Mouse (Mus musculus) limb, embryonic 11.5 days (tissue): ENCODE results near the gene Pak1. TPM values are rescaled to one million over a fixed set of nuclear protein-coding genes. Genes with fewer than 3 reads are reported as not detected.

Experiments
- ATAC-seq: fragments of 200-750 bp; cut with Nextera tagmentation; 2 replicates; pipeline ENCODE4 v1.8.0; 2017; ENCODE audit warnings: low read depth; ENCODE audit not compliant: insufficient number of reproducible peaks, low FRiP score, low TSS enrichment
- DNase-seq: peaks from one replicate; pipeline ENCODE4 v3.0.0-alpha.2; 2015; ENCODE audit warnings: low spot score
- H3K27ac ChIP-seq: fragments of 300-500 bp; sonication (generic); replicated peaks from 2 replicates; pipeline ENCODE4 v1.5.1; 2014; ENCODE audit warnings: low read depth, mild to moderate bottlenecking, low read length
- H3K27me3 ChIP-seq: fragments of 300-500 bp; sonication (generic); 2 replicates; pipeline ENCODE4 v1.6.1; 2014; ENCODE audit warnings: mild to moderate bottlenecking, low read length, mixed read lengths; ENCODE audit not compliant: control insufficient read depth, insufficient read depth
- H3K36me3 ChIP-seq: fragments of 300-500 bp; sonication (generic); 2 replicates; pipeline ENCODE4 v1.6.1; 2014; ENCODE audit warnings: mild to moderate bottlenecking, low read length, moderate library complexity, mixed read lengths; ENCODE audit not compliant: control insufficient read depth, insufficient read depth
- H3K4me1 ChIP-seq: fragments of 300-500 bp; sonication (generic); 2 replicates; pipeline ENCODE4 v1.6.1; 2014; ENCODE audit warnings: low read length, mixed read lengths; ENCODE audit not compliant: control insufficient read depth, insufficient read depth
- H3K4me2 ChIP-seq: fragments of 300-500 bp; sonication (generic); 2 replicates; pipeline ENCODE4 v1.6.1; 2014; ENCODE audit warnings: low read depth, mild to moderate bottlenecking, moderate library complexity; ENCODE audit not compliant: severe bottlenecking
- H3K4me3 ChIP-seq: fragments of 300-500 bp; sonication (generic); 2 replicates; pipeline ENCODE4 v1.5.1; 2014; ENCODE audit warnings: low read depth, low read length
- H3K9ac ChIP-seq: fragments of 300-500 bp; sonication (generic); 2 replicates; pipeline ENCODE4 v1.6.1; 2014; ENCODE audit warnings: mild to moderate bottlenecking, low read length
- H3K9me3 ChIP-seq: fragments of 300-500 bp; sonication (generic); 2 replicates; pipeline ENCODE4 v1.6.1; 2016; ENCODE audit warnings: low read length; ENCODE audit not compliant: control insufficient read depth
- WGBS: fragments of 180-500 bp; shearing (Covaris S2); extraction: QIAGEN DNeasy Blood & Tissue Kit; methylation state at CpG from one replicate; pipeline ENCODE4 v1.1.7; 2014; 5-methylcytosine and 5-hydroxymethylcytosine counted together
- polyA plus RNA-seq: library from polyadenylated mRNA; unstranded; fragments of >200 nt; fragmentation: Nextera tagmentation; extraction: Ambion mirVana; gene quantifications from 2 replicates; pipeline ENCODE4 v1.2.1, GENCODE M21; 2014

Gene Pak1
- polyA plus RNA-seq, 1 experiment from 2014 or later: 33.2 TPM

GRCm38 (mm10) chr7:97788669-97789483 is 535 bp downstream of the Pak1 start:
- WGBS: under 1% methylated on average over 76 of the region's 84 CpGs
- H3K36me3 ChIP-seq: no peaks in the 10 kb centered on the region
- H3K9me3 ChIP-seq: no peaks in the 10 kb centered on the region
- peak overlapping the region; percentile 62 for H3K4me3 ChIP-seq
- H3K27ac ChIP-seq: no peak overlapping the region; the same call in 1 of the 2 replicates
- peaks cover 5% of the 10 kb centered on the region; the same call in 1 of the 2 replicates for H3K4me1 ChIP-seq
- DNase-seq: peak; percentile 49
- ATAC-seq: peak; percentile 59
- no peaks in the 10 kb centered on the region for H3K27me3 ChIP-seq
- H3K9ac ChIP-seq: peak overlapping the region; percentile 64
- H3K4me2 ChIP-seq: peak overlapping the region; percentile 91

GRCm38 (mm10) chr7:97790272-97790671 is 1.9 kb downstream of the Pak1 start:
- Histone ChIP-seq H3K9ac (no peak overlapping the region), H3K4me2 (no peak overlapping the region), H3K4me1 (peaks cover 5% of the 10 kb centered on the region; the same call in 1 of the 2 replicates), H3K27ac (no peak overlapping the region), H3K27me3 (no peaks in the 10 kb centered on the region), H3K4me3 (no peak overlapping the region), H3K36me3 (no peaks in the 10 kb centered on the region), H3K9me3 (no peaks in the 10 kb centered on the region)
- DNase-seq (no peak), ATAC-seq (no peak)
- WGBS: 41% methylated on average over 2 of the region's 2 CpGs

DNA sequence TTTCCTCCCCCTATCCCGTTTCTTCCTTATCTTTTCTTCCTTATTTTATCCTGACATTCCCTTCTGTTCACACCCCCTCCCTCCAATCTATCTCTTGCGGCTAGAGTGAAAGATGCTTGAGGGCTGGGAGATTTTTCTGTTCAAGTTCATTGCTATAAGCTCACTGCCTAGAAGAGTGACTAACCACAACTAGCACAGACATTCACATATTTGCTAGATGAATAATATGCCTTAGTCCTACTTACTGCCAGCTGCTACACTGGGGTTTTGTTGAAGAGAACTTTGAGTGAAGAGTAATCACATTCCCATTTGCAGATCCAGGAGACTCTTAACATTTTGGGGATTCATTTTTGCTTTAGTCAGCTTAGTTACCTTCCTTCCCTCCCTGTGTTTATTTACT is 4.0 kb downstream of the Pak1 start:
- Histone ChIP-seq H3K4me2 (no peak overlapping the region), H3K4me1 (peaks cover 5% of the 10 kb centered on the region; the same call in 1 of the 2 replicates), H3K9me3 (no peaks in the 10 kb centered on the region), H3K27me3 (no peaks in the 10 kb centered on the region), H3K27ac (no peak overlapping the region), H3K4me3 (no peak overlapping the region), H3K9ac (no peak overlapping the region), H3K36me3 (no peaks in the 10 kb centered on the region)
- ATAC-seq (no peak), DNase-seq (no peak)
- 67% methylated on average over 2 of the region's 2 CpGs for WGBS

DNA sequence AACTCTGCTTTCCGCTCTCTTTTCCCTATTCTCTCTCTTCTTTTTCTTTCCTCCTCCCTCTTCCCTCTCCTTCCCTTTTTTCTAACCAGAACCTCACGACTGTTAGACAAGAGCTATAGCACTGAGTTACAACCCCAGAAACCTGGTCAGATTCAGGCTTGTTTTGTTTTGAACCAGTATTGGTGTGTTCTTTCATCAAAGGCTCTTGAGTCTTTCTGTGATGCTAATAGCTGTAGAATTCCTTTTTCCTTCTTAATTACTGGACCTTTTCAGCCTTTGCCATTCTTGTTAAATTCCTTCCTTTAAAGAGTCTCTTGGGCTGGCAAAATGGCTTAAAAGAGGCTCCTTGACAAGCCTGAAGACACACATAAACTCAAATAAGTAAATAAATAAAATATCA is 14.8 kb downstream of the Pak1 start:
- 63% methylated on average over 2 of the region's 2 CpGs for WGBS
- Histone ChIP-seq H3K9me3 (no peaks in the 10 kb centered on the region), H3K36me3 (no peaks in the 10 kb centered on the region), H3K4me3 (no peak overlapping the region), H3K27ac (no peak overlapping the region), H3K4me1 (no peaks in the 10 kb centered on the region), H3K27me3 (no peaks in the 10 kb centered on the region), H3K9ac (no peak overlapping the region), H3K4me2 (no peak overlapping the region)
- DNase-seq (no peak), ATAC-seq (no peak)

GRCm38 (mm10) chr7:97804245-97805066 is 16.1 kb downstream of the Pak1 start:
- DNase-seq (no peak), ATAC-seq (no peak)
- Histone ChIP-seq H3K27ac (no peak overlapping the region), H3K4me3 (no peak overlapping the region), H3K9ac (no peak overlapping the region), H3K36me3 (no peaks in the 10 kb centered on the region), H3K9me3 (no peaks in the 10 kb centered on the region), H3K27me3 (no peaks in the 10 kb centered on the region), H3K4me1 (no peaks in the 10 kb centered on the region), H3K4me2 (no peak overlapping the region)
- WGBS: 59% methylated on average over 2 of the region's 2 CpGs

DNA sequence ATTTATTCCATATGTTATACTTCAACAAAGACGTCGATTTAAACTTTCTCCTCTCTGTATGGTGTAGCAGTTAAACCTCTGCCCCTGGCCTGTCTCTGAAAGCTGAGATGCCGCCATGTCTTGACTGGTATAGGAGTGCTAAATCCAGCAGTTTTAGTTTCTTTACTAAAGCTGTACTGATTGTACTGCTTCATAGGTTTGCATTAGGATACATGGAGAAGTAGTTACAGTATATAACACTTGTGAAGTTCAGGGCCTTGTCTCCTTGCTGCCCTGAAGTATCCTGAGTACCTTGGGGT is 16.7 kb downstream of the Pak1 start:
- ATAC-seq (no peak), DNase-seq (no peak)
- no peak overlapping the region for H3K4me2 ChIP-seq
- 43% methylated on average over 3 of the region's 3 CpGs for WGBS
- H3K4me1 ChIP-seq: no peaks in the 10 kb centered on the region
- no peaks in the 10 kb centered on the region for H3K27me3 ChIP-seq
- no peak overlapping the region for H3K9ac ChIP-seq
- H3K27ac ChIP-seq: no peak overlapping the region
- no peaks in the 10 kb centered on the region for H3K36me3 ChIP-seq
- no peaks in the 10 kb centered on the region for H3K9me3 ChIP-seq
- no peak overlapping the region for H3K4me3 ChIP-seq

- Histone ChIP-seq H3K9ac (no peak overlapping the region), H3K36me3 (no peaks in the 10 kb centered on the region), H3K9me3 (no peaks in the 10 kb centered on the region), H3K4me3 (no peak overlapping the region), H3K4me2 (no peak overlapping the region), H3K27ac (no peak overlapping the region), H3K27me3 (no peaks in the 10 kb centered on the region), H3K4me1 (no peaks in the 10 kb centered on the region)
- WGBS: 81% methylated on average over 5 of the region's 5 CpGs
- ATAC-seq (no peak), DNase-seq (no peak)
Measured at GRCm38 (mm10) chr7:97809307-97809706, 21.0 kb downstream of the Pak1 start.

DNA sequence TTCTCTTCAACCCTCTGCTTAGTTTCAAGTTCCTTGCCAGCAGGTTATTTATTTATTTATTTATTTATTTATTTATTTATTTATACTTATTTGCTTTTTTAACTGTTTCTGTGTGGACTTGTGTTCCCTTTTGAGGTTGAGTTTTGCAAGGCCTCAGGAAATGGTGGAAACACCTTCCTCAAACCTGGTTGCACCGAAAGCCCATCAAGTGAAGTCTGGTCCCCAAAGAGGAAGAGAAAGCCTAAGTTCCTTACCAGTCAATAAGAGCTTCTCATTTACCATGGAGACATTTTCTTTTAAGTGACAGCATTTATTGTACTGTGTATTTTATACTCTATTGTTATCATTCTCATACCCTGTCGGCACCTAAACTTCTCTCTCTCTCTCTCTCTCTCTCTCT is 33.5 kb downstream of the Pak1 start:
- WGBS: 94% methylated on average over 2 of the region's 2 CpGs
- Histone ChIP-seq H3K9me3 (no peaks in the 10 kb centered on the region), H3K9ac (no peak overlapping the region)

More for the DNA sequence above, 33.5 kb downstream of the Pak1 start:
- no peaks in the 10 kb centered on the region for H3K36me3 ChIP-seq
- H3K4me3 ChIP-seq: no peak overlapping the region
- no peak overlapping the region for H3K27ac ChIP-seq
- H3K4me2 ChIP-seq: no peak overlapping the region
- no peak for DNase-seq
- no peaks in the 10 kb centered on the region for H3K4me1 ChIP-seq
- ATAC-seq: no peak
- H3K27me3 ChIP-seq: no peaks in the 10 kb centered on the region
